Mouse (Mus musculus): ENCODE measurements around the gene Ubash3b. TPM values are rescaled to one million over a fixed set of nuclear protein-coding genes. Genes with fewer than 3 reads are reported as not detected.

The Ubash3b gene
- polyA plus RNA-seq, 1 experiment from 2014 or later = 13.4 TPM

DNA sequence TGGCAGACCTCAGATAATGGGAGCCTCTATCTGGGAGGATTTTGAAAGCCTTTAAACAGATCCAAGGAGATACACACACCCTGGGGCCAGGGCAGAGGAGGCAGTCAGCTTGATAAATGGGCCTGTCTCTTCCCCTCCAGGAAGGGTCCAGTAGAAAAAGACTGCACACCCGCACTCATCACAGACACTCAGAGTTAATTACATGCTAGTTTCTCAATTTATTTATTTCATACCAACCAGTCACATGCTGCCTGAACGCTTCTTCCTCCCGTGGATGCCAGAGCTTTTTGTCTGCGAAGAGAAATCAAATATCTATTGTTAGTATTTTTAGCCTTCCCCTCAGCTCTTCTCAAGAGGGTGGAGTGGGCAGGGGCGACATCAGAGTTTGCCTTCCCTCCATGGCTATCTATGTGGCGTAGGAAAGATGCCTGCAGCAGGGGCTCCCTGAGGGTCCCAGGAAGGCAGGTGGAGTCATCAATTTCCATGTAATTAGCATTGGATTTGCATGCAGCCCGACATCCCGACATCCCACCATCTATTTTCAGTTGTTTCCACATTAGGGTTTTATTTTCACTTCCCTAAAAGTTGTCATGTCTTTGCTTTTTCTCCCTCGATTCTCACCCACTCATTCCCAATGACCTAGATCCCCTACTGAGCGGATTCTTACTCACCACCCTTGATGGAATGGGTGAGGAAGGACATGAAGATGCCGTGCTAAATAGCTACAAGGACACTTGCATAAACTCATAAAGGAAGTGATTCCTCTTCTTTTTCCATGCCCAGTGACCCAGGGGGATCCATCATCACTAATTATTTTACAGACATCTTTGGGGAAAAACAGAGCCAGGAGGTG, 110.2 kb downstream of the Ubash3b start:
- 53% methylated on average over 11 of the region's 11 CpGs for WGBS

DNA sequence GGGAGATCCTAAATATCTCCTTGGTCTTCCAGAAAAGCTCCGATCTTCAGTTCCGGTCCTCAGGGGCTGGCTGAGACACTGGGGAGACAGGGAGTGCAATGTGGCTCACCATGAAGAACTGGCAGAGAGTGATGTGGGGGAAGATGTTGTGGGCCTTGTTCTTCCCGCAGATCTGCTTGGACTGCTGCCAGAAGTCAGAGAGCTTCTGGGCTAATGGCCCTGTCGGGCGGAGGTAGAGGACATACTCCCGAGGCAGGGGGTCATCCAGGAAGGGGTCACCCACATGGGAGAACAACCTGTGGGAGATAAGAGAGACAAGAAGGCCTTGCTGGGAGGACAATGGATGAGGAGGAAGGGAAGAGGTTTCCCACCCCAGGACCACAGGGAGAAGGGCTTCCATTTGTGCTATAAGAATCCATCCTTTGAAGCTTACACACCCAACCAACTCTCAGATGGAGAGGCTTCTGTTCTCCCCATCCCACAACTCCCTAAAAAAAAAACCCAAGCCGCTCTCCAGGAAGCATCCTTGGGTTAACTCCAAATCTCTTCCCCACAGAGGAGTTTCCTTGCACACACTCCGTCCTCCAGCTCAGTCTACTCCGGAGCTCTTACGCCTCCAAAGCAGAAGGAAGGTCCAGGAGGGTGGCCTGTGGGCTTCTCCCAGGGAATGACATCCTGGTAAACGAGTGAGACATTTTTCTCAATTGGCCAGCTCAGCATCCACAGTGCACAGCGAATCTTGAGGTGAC, 111.0 kb downstream of the Ubash3b start:
- H3K9me3 ChIP-seq (ENCODE audit: control insufficient read depth, low read length) = no peaks in the 10 kb centered on the region
- H3K27me3 ChIP-seq (replicated peaks; ENCODE audit: control insufficient read depth, insufficient read depth, low read length) = no peaks in the 10 kb centered on the region
- DNase-seq (ENCODE audit: low spot score) (no peak), ATAC-seq (replicated peaks; ENCODE audit: low FRiP score) (no peak)
- H3K36me3 ChIP-seq (ENCODE audit: control insufficient read depth, insufficient read depth, low read length) = no peaks in the 10 kb centered on the region
- H3K9ac ChIP-seq (ENCODE audit: low read depth, low read length) = no peak overlapping the region
- 59% methylated on average over 12 of the region's 12 CpGs for WGBS
- H3K4me2 ChIP-seq = no peak overlapping the region
- H3K27ac ChIP-seq (ENCODE audit: low read depth, low read length) = no peak overlapping the region
- H3K4me1 ChIP-seq (replicated peaks; ENCODE audit: control insufficient read depth, insufficient read depth, low read length) = peaks cover 35% of the 10 kb centered on the region
- no peak overlapping the region for H3K4me3 ChIP-seq (ENCODE audit: low read depth, low read length)

More for the DNA sequence above, 110.2 kb downstream of the Ubash3b start:
- Histone ChIP-seq H3K9me3 (ENCODE audit: control insufficient read depth, low read length) (no peaks in the 10 kb centered on the region), H3K4me2 (no peak overlapping the region), H3K36me3 (ENCODE audit: control insufficient read depth, insufficient read depth, low read length) (no peaks in the 10 kb centered on the region), H3K4me1 (replicated peaks; ENCODE audit: control insufficient read depth, insufficient read depth, low read length) (peaks cover 34% of the 10 kb centered on the region), H3K27me3 (replicated peaks; ENCODE audit: control insufficient read depth, insufficient read depth, low read length) (no peaks in the 10 kb centered on the region), H3K4me3 (ENCODE audit: low read depth, low read length) (no peak overlapping the region), H3K9ac (ENCODE audit: low read depth, low read length) (no peak overlapping the region), H3K27ac (ENCODE audit: low read depth, low read length) (no peak overlapping the region)
- DNase-seq (ENCODE audit: low spot score) (no peak), ATAC-seq (replicated peaks; ENCODE audit: low FRiP score) (no peak)

DNA sequence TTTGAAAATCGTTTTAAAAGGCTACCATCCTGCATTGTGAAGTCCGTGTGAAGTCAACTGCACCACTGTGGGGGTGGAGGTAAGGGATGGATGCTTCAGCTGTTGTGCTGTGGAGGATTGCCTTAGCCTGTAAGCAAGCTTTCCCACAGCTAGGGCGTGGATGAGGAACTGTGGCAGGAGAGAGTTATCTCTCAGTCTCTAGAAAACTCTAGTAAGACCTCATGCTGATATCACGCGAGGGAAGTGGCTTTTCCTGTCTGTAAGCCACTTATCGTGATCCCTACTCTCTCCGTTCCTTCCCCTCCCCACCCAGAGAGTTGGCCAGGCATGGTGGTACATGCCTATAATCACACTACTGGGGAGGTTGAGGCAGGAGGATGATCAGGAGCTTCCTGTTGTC, 112.2 kb downstream of the Ubash3b start:
- H3K4me1 ChIP-seq (replicated peaks; ENCODE audit: control insufficient read depth, insufficient read depth, low read length) = peaks cover 37% of the 10 kb centered on the region
- WGBS = 50% methylated on average over 7 of the region's 7 CpGs
- H3K27me3 ChIP-seq (replicated peaks; ENCODE audit: control insufficient read depth, insufficient read depth, low read length) = no peaks in the 10 kb centered on the region
- H3K27ac ChIP-seq (ENCODE audit: low read depth, low read length) = no peak overlapping the region
- H3K9me3 ChIP-seq (ENCODE audit: control insufficient read depth, low read length) = no peaks in the 10 kb centered on the region
- DNase-seq (ENCODE audit: low spot score) (no peak), ATAC-seq (replicated peaks; ENCODE audit: low FRiP score) (peak; percentile 40; the same call in 1 of the 2 replicates)
- H3K4me2 ChIP-seq = no peak overlapping the region
- H3K4me3 ChIP-seq (ENCODE audit: low read depth, low read length) = no peak overlapping the region
- H3K36me3 ChIP-seq (ENCODE audit: control insufficient read depth, insufficient read depth, low read length) = no peaks in the 10 kb centered on the region
- no peak overlapping the region for H3K9ac ChIP-seq (ENCODE audit: low read depth, low read length)

DNA sequence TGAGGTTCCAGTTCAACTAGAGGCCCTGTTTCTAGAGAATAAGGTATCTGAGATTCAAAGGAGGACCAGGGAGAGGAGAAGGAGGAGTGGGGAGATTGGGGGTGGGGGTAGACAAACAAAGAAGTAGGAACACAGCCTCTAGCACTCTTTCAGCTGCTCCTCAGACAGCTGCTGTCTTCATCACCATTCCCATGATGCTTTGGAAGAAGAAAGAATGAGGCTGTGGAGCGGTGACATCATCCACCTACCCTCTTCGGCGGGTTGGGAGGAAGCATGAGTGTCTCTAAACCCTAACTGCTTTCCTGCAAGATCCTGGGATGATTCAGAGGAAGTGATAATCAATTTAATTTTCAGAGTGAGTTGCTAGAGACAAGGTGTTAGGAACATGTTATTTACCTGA, 112.7 kb downstream of the Ubash3b start:
- DNase-seq (ENCODE audit: low spot score) (no peak), ATAC-seq (replicated peaks; ENCODE audit: low FRiP score) (no peak)
- Histone ChIP-seq H3K27me3 (replicated peaks; ENCODE audit: control insufficient read depth, insufficient read depth, low read length) (no peaks in the 10 kb centered on the region), H3K27ac (ENCODE audit: low read depth, low read length) (no peak overlapping the region), H3K4me2 (no peak overlapping the region), H3K9ac (ENCODE audit: low read depth, low read length) (no peak overlapping the region), H3K9me3 (ENCODE audit: control insufficient read depth, low read length) (no peaks in the 10 kb centered on the region), H3K36me3 (ENCODE audit: control insufficient read depth, insufficient read depth, low read length) (no peaks in the 10 kb centered on the region), H3K4me1 (replicated peaks; ENCODE audit: control insufficient read depth, insufficient read depth, low read length) (peaks cover 37% of the 10 kb centered on the region), H3K4me3 (ENCODE audit: low read depth, low read length) (no peak overlapping the region)
- WGBS = 60% methylated on average over 3 of the region's 3 CpGs

DNA sequence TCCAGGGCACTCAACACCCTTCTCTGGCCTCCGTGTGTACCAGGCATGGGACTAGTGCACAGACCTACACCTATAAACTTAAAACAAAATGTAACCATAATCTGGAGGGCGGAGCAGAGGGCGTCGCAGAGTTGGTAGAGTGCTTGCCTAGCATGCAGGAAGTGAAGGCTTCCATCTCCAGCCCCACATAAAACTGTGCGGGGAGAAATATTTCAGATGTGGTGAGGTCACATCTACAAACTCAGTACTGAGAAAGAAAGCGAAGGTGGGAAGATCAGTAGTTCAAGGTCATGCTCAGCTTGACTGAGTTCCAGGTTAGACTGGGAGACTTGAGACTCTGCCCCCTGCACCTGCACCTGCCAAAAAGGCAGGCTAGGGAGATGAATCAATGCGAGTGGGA, 113.3 kb downstream of the Ubash3b start:
- Histone ChIP-seq H3K27ac (ENCODE audit: low read depth, low read length) (no peak overlapping the region), H3K4me1 (replicated peaks; ENCODE audit: control insufficient read depth, insufficient read depth, low read length) (peaks cover 32% of the 10 kb centered on the region), H3K9me3 (ENCODE audit: control insufficient read depth, low read length) (no peaks in the 10 kb centered on the region), H3K9ac (ENCODE audit: low read depth, low read length) (no peak overlapping the region), H3K4me2 (no peak overlapping the region), H3K27me3 (replicated peaks; ENCODE audit: control insufficient read depth, insufficient read depth, low read length) (no peaks in the 10 kb centered on the region), H3K4me3 (ENCODE audit: low read depth, low read length) (no peak overlapping the region), H3K36me3 (ENCODE audit: control insufficient read depth, insufficient read depth, low read length) (no peaks in the 10 kb centered on the region)
- DNase-seq (ENCODE audit: low spot score) (no peak), ATAC-seq (replicated peaks; ENCODE audit: low FRiP score) (no peak)
- 89% methylated on average over 7 of the region's 7 CpGs for whole genome bisulfite sequencing

DNA sequence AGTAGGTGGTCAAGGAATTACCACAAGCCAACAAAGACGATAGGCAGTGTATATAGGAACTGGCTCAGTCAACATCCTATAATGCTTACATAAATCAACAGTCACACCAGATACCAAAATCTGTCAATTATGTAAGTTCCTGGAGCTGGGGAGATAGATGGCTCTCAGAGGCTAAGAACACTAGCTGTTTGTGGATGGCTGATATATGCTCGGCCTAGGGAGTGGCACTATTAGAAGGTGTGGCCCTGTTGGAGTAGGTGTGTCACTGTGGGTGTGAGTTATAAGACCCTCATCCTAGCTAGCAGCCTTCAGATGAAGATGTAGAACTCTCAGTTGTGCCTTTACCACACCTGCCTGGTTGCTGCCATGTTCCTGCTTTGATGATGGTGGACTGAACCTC, 113.8 kb downstream of the Ubash3b start:
- no peaks in the 10 kb centered on the region for H3K36me3 ChIP-seq (ENCODE audit: control insufficient read depth, insufficient read depth, low read length)
- H3K4me2 ChIP-seq = no peak overlapping the region
- H3K9me3 ChIP-seq (ENCODE audit: control insufficient read depth, low read length) = no peaks in the 10 kb centered on the region
- no peak overlapping the region for H3K27ac ChIP-seq (ENCODE audit: low read depth, low read length)
- peak; percentile 66 for ATAC-seq (replicated peaks; ENCODE audit: low FRiP score)
- H3K27me3 ChIP-seq (replicated peaks; ENCODE audit: control insufficient read depth, insufficient read depth, low read length) = no peaks in the 10 kb centered on the region
- peaks cover 32% of the 10 kb centered on the region for H3K4me1 ChIP-seq (replicated peaks; ENCODE audit: control insufficient read depth, insufficient read depth, low read length)
- H3K9ac ChIP-seq (ENCODE audit: low read depth, low read length) = no peak overlapping the region
- WGBS = 63% methylated on average over 2 of the region's 2 CpGs
- no peak overlapping the region for H3K4me3 ChIP-seq (ENCODE audit: low read depth, low read length)
- DNase-seq (ENCODE audit: low spot score) = no peak

DNA sequence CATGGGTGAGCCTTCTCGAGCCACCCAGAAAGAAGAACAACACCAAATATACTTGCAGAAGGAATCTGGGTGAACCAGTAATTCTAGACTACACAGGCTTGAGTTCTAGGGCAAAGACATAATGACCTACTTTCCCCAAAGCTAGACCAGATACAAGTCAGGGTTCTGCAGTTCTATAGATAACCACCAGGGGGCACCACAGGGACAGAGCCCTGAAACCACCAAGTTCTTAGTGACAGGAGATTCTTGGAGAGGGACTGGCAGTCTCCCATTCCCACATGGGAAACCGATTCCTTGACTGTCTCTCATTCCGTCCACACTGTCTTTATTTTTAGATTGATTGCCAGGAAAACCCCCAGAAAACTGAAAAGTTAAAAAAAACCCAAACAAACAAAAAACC, 116.9 kb downstream of the Ubash3b start:
- no peak overlapping the region for H3K27ac ChIP-seq (ENCODE audit: low read depth, low read length)
- peaks cover 17% of the 10 kb centered on the region for H3K4me1 ChIP-seq (replicated peaks; ENCODE audit: control insufficient read depth, insufficient read depth, low read length)
- H3K36me3 ChIP-seq (ENCODE audit: control insufficient read depth, insufficient read depth, low read length) = no peaks in the 10 kb centered on the region
- no peaks in the 10 kb centered on the region for H3K27me3 ChIP-seq (replicated peaks; ENCODE audit: control insufficient read depth, insufficient read depth, low read length)
- WGBS = 18% methylated on average over 3 of the region's 3 CpGs
- no peak for ATAC-seq (replicated peaks; ENCODE audit: low FRiP score)
- no peak overlapping the region for H3K4me2 ChIP-seq
- no peak overlapping the region for H3K9ac ChIP-seq (ENCODE audit: low read depth, low read length)
- DNase-seq (ENCODE audit: low spot score) = peak; percentile 67
- H3K4me3 ChIP-seq (ENCODE audit: low read depth, low read length) = no peak overlapping the region
- no peaks in the 10 kb centered on the region for H3K9me3 ChIP-seq (ENCODE audit: control insufficient read depth, low read length)

DNA sequence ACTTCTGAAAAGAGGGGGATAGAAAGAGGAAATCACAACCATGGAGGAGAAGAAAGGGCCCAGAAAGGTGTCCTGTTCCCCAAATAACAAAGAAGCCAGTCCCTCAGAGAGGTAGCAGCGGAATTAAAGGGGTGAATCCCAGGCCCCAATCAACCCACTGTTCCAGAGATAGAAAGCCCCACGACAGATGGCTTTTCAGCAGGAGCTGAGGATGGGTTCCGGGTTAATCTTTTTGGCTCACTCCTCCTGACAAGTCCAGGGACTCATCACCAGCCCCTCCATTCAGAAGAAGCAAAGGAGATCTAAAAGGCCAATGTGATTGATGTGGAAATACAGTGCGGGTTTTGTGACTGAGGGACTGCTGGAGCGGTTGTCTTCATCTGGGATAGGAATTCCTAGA, 117.9 kb downstream of the Ubash3b start:
- H3K4me1 ChIP-seq (replicated peaks; ENCODE audit: control insufficient read depth, insufficient read depth, low read length) = peaks cover 10% of the 10 kb centered on the region; the same call in 1 of the 2 replicates
- H3K27ac ChIP-seq (ENCODE audit: low read depth, low read length) = no peak overlapping the region
- no peak overlapping the region for H3K9ac ChIP-seq (ENCODE audit: low read depth, low read length)
- no peaks in the 10 kb centered on the region for H3K9me3 ChIP-seq (ENCODE audit: control insufficient read depth, low read length)
- H3K27me3 ChIP-seq (replicated peaks; ENCODE audit: control insufficient read depth, insufficient read depth, low read length) = no peaks in the 10 kb centered on the region
- DNase-seq (ENCODE audit: low spot score) = no peak
- 88% methylated on average over 5 of the region's 5 CpGs for WGBS
- H3K4me3 ChIP-seq (ENCODE audit: low read depth, low read length) = no peak overlapping the region
- no peak overlapping the region for H3K4me2 ChIP-seq
- H3K36me3 ChIP-seq (ENCODE audit: control insufficient read depth, insufficient read depth, low read length) = no peaks in the 10 kb centered on the region
- ATAC-seq (replicated peaks; ENCODE audit: low FRiP score) = no peak
